In genomic region chr10:118155932-118156331, GRCm38 (mm10) we compare ENCODE assay signal across 10 mouse cellular contexts. TPM values are rescaled to one million over a fixed set of nuclear protein-coding genes. Genes with fewer than 3 reads are reported as not detected.
DNase-seq lines count a peak whose midpoint lies in the region; ATAC-seq and TF ChIP-seq lines count a peak whose summit lies in the region.
"Had no signal": no experiment of that assay in that cellular context is flagged by ENCODE, and none has a peak within 500 bp of the region (broad histone marks: within the 10 kb centered on the region; RNA-seq: fewer than 3 reads in every experiment).

No protein-coding gene starts in this region.

- ATAC-seq in kidney, embryonic 16.5 days (ENCODE audit: low FRiP score, low TSS enrichment), result no peak
- ATAC-seq in midbrain, embryonic 14.5 days (ENCODE audit: low FRiP score, low TSS enrichment), result no peak
- no peak for ATAC-seq in midbrain, embryonic 11.5 days (ENCODE audit: low FRiP score)
- ATAC-seq in stomach, postnatal 0 days (ENCODE audit: low FRiP score, low TSS enrichment), result no peak

- H3K27ac ChIP-seq in kidney, adult 2 months (ENCODE audit: insufficient read depth, low read depth, low read length), result no peak overlapping the region
- H3K27ac ChIP-seq in kidney, embryonic 16.5 days (ENCODE audit: low read length), result no peak overlapping the region
- no peak overlapping the region for H3K27ac ChIP-seq in midbrain, embryonic 14.5 days (replicated peaks; ENCODE audit: low read depth, low read length)
- no peak overlapping the region for H3K27ac ChIP-seq in midbrain, embryonic 11.5 days (ENCODE audit: low read depth, low read length)
- no peak overlapping the region for H3K27ac ChIP-seq in stomach, postnatal 0 days (replicated peaks)
- H3K27ac ChIP-seq: hindbrain, embryonic 15.5 days had no signal

- H3K4me1 ChIP-seq in kidney, adult 2 months (ENCODE audit: control insufficient read depth, insufficient read depth, low read length), result no peaks in the 10 kb centered on the region
- H3K4me1 ChIP-seq in kidney, embryonic 16.5 days (ENCODE audit: insufficient read depth, low read length), result no peaks in the 10 kb centered on the region
- no peaks in the 10 kb centered on the region for H3K4me1 ChIP-seq in midbrain, embryonic 14.5 days (ENCODE audit: control insufficient read depth, insufficient read depth, low read length)
- no peaks in the 10 kb centered on the region for H3K4me1 ChIP-seq in midbrain, embryonic 11.5 days (ENCODE audit: control insufficient read depth, insufficient read depth, low read length)
- no peaks in the 10 kb centered on the region for H3K4me1 ChIP-seq in stomach, postnatal 0 days (replicated peaks; ENCODE audit: control insufficient read depth, insufficient read depth)
- H3K4me1 ChIP-seq: hindbrain, embryonic 15.5 days had no signal

- no peaks in the 10 kb centered on the region for H3K27me3 ChIP-seq in kidney, adult 2 months (replicated peaks; ENCODE audit: control insufficient read depth, insufficient read depth, low read length)
- H3K27me3 ChIP-seq in kidney, embryonic 16.5 days (ENCODE audit: insufficient read depth, low read length), result no peaks in the 10 kb centered on the region
- H3K27me3 ChIP-seq in midbrain, embryonic 14.5 days (ENCODE audit: control insufficient read depth, insufficient read depth, low read length), result no peaks in the 10 kb centered on the region
- H3K27me3 ChIP-seq in midbrain, embryonic 11.5 days (ENCODE audit: control insufficient read depth, insufficient read depth, low read length), result no peaks in the 10 kb centered on the region
- no peaks in the 10 kb centered on the region for H3K27me3 ChIP-seq in stomach, postnatal 0 days (ENCODE audit: control insufficient read depth, insufficient read depth, low read length)
- H3K27me3 ChIP-seq: hindbrain, embryonic 15.5 days had no signal

- peak; percentile 20 for DNase-seq in kidney, adult 2 months
- DNase-seq in midbrain, embryonic 14.5 days, result peak; percentile 81
- DNase-seq in midbrain, embryonic 11.5 days (ENCODE audit: low spot score, missing footprints), result no peak
- peak; percentile 33 for DNase-seq in brain, adult 2 months (ENCODE audit: low read depth, low spot score)
- DNase-seq in stomach, postnatal 0 days (ENCODE audit: low spot score), result no peak
- no peak for DNase-seq in ovary, postnatal 36 days (ENCODE audit: low spot score)
- DNase-seq: cerebellum, postnatal 25 days; thymus, postnatal 4 days had no signal

- no peak overlapping the region for H3K4me3 ChIP-seq in kidney, adult 2 months (ENCODE audit: insufficient read depth, low read depth, low read length)
- H3K4me3 ChIP-seq in kidney, embryonic 16.5 days (ENCODE audit: low read length), result no peak overlapping the region
- no peak overlapping the region for H3K4me3 ChIP-seq in midbrain, embryonic 14.5 days (replicated peaks; ENCODE audit: low read depth, low read length)
- H3K4me3 ChIP-seq in midbrain, embryonic 11.5 days (ENCODE audit: low read depth, low read length), result no peak overlapping the region
- H3K4me3 ChIP-seq in stomach, postnatal 0 days (ENCODE audit: low read depth, low read length), result no peak overlapping the region
- H3K4me3 ChIP-seq: hindbrain, embryonic 15.5 days had no signal

- no peaks in the 10 kb centered on the region for H3K36me3 ChIP-seq in kidney, adult 2 months (ENCODE audit: control insufficient read depth, insufficient read depth, low read length)
- peaks cover 32% of the 10 kb centered on the region for H3K36me3 ChIP-seq in kidney, embryonic 16.5 days (ENCODE audit: insufficient read depth, low read length)
- peaks cover 58% of the 10 kb centered on the region for H3K36me3 ChIP-seq in midbrain, embryonic 14.5 days (ENCODE audit: control insufficient read depth, insufficient read depth, low read length)
- peaks cover 20% of the 10 kb centered on the region for H3K36me3 ChIP-seq in midbrain, embryonic 11.5 days (ENCODE audit: control insufficient read depth, insufficient read depth, low read length)
- no peaks in the 10 kb centered on the region for H3K36me3 ChIP-seq in stomach, postnatal 0 days (ENCODE audit: control insufficient read depth, insufficient read depth, low read length)

- no peak for TF ChIP-seq EP300 in stomach, postnatal 0 days (optimal IDR thresholded peaks at IDR 0.05)

- no peak overlapping the region for H3K9ac ChIP-seq in kidney, embryonic 16.5 days (replicated peaks; ENCODE audit: low read length)
- no peak overlapping the region for H3K9ac ChIP-seq in midbrain, embryonic 14.5 days (replicated peaks; ENCODE audit: low read length)
- H3K9ac ChIP-seq in midbrain, embryonic 11.5 days (ENCODE audit: low read length), result no peak overlapping the region
- H3K9ac ChIP-seq in stomach, postnatal 0 days (ENCODE audit: low read length), result no peak overlapping the region
- H3K9ac ChIP-seq: hindbrain, embryonic 15.5 days had no signal

- no peak overlapping the region for H3K4me2 ChIP-seq in kidney, embryonic 16.5 days (replicated peaks; ENCODE audit: low read depth, low read length)
- no peak overlapping the region for H3K4me2 ChIP-seq in midbrain, embryonic 14.5 days (ENCODE audit: low read length)
- H3K4me2 ChIP-seq in midbrain, embryonic 11.5 days, result no peak overlapping the region
- H3K4me2 ChIP-seq in stomach, postnatal 0 days (replicated peaks; ENCODE audit: low read depth), result no peak overlapping the region
- H3K4me2 ChIP-seq: hindbrain, embryonic 15.5 days had no signal

- H3K9me3 ChIP-seq in kidney, embryonic 16.5 days (ENCODE audit: low read length), result 0 out of 2 replicates have a peak, but pooled peaks cover 6% of the 10 kb centered on the region
- H3K9me3 ChIP-seq in midbrain, embryonic 14.5 days (ENCODE audit: control insufficient read depth, low read length), result no peaks in the 10 kb centered on the region
- H3K9me3 ChIP-seq in midbrain, embryonic 11.5 days (ENCODE audit: control insufficient read depth, low read length), result no peaks in the 10 kb centered on the region
- no peaks in the 10 kb centered on the region for H3K9me3 ChIP-seq in stomach, postnatal 0 days (ENCODE audit: control insufficient read depth, low read length)
- H3K9me3 ChIP-seq: hindbrain, embryonic 15.5 days had no signal

- TF ChIP-seq CTCF in kidney, adult 2 months (conservative IDR thresholded peaks at IDR 0.05; ENCODE audit: insufficient read depth, insufficient read length, low read depth, low read length), result no peak
- peak; percentile 64 for TF ChIP-seq CTCF in stomach, postnatal 0 days (IDR thresholded peaks at IDR 0.05; ENCODE audit: low read depth)

- TF ChIP-seq POLR2A in kidney, adult 2 months (IDR thresholded peaks at IDR 0.05; ENCODE audit: low read depth, low read length), result no peak

RNA-seq across cellular contexts. Expression of gene Mdm1, which starts 14.3 kb away (rescaled TPM):
- 3.3 TPM in 2 replicates for polyA plus RNA-seq in kidney, adult 2 months (2012; rRNA removed)
- polyA plus RNA-seq in kidney, embryonic 16.5 days (2015; fragmentation: Nextera tagmentation; extraction: Ambion mirVana), result 26.7 and 27.1 TPM in 2 replicates
- polyA plus RNA-seq in midbrain, embryonic 14.5 days (2014; fragmentation: Nextera tagmentation; extraction: Ambion mirVana), result 29.6 and 32.3 TPM in 2 replicates
- polyA plus RNA-seq in midbrain, embryonic 11.5 days (2014; fragmentation: Nextera tagmentation; extraction: Ambion mirVana), result 56.7 and 59.0 TPM in 2 replicates
- 4.5 and 5.3 TPM in 2 replicates for polyA plus RNA-seq in stomach, postnatal 0 days (2015; fragmentation: Nextera tagmentation; extraction: Ambion mirVana)

RNA-seq across cellular contexts. Expression of gene Il22, which starts 48.8 kb away (rescaled TPM):
- not detected in 2 replicates for polyA plus RNA-seq in kidney, adult 2 months (2012; rRNA removed)
- not detected in 2 replicates for polyA plus RNA-seq in kidney, embryonic 16.5 days (2015; fragmentation: Nextera tagmentation; extraction: Ambion mirVana)
- polyA plus RNA-seq in midbrain, embryonic 14.5 days (2014; fragmentation: Nextera tagmentation; extraction: Ambion mirVana), result not detected in 2 replicates
- 0.19 TPM in 1 of 2 replicates, not detected in the other for polyA plus RNA-seq in midbrain, embryonic 11.5 days (2014; fragmentation: Nextera tagmentation; extraction: Ambion mirVana)
- not detected in 2 replicates for polyA plus RNA-seq in stomach, postnatal 0 days (2015; fragmentation: Nextera tagmentation; extraction: Ambion mirVana)

Comparison
In these comparisons a context has a peak if more than half of its experiments do, and no peak if none do; other contexts are left out.
1. DNase-seq: peak in kidney, adult 2 months (single experiment), midbrain, embryonic 14.5 days (single experiment) and brain, adult 2 months (single experiment); none in midbrain, embryonic 11.5 days (single experiment), stomach, postnatal 0 days (single experiment) and ovary, postnatal 36 days (single experiment).